Mouse (Mus musculus) kidney, embryonic 16.5 days (tissue): ENCODE data around the gene Grk5. TPM values are rescaled to one million over a fixed set of nuclear protein-coding genes. Genes with fewer than 3 reads are reported as not detected.

Experiments used
- ATAC-seq: fragments of 200-750 bp; cut with Nextera tagmentation; 2 replicates; pipeline ENCODE4 v1.8.0; 2017; ENCODE audit warnings: moderate TSS enrichment; ENCODE audit not compliant: low FRiP score, low TSS enrichment
- H3K27ac ChIP-seq: fragments of 300-500 bp; sonication (generic); 2 replicates; pipeline ENCODE4 v1.5.1; 2014; ENCODE audit warnings: low read length
- H3K27me3 ChIP-seq: fragments of 300-500 bp; sonication (generic); 2 replicates; pipeline ENCODE4 v1.6.1; 2014; ENCODE audit warnings: low read length, control low read depth, mixed read lengths; ENCODE audit not compliant: insufficient read depth
- H3K36me3 ChIP-seq: fragments of 300-500 bp; sonication (generic); 2 replicates; pipeline ENCODE4 v1.6.1; 2014; ENCODE audit warnings: low read length, control low read depth, mixed read lengths; ENCODE audit not compliant: insufficient read depth
- H3K4me1 ChIP-seq: fragments of 300-500 bp; sonication (generic); 2 replicates; pipeline ENCODE4 v1.6.1; 2014; ENCODE audit warnings: low read length, control low read depth, mixed read lengths; ENCODE audit not compliant: insufficient read depth
- H3K4me2 ChIP-seq: fragments of 300-500 bp; sonication (generic); replicated peaks from 2 replicates; pipeline ENCODE4 v1.6.1; 2014; ENCODE audit warnings: low read depth, low read length
- H3K4me3 ChIP-seq: fragments of 300-500 bp; sonication (generic); 2 replicates; pipeline ENCODE4 v1.5.1; 2014; ENCODE audit warnings: mild to moderate bottlenecking, low read length
- H3K9ac ChIP-seq: fragments of 300-500 bp; sonication (generic); replicated peaks from 2 replicates; pipeline ENCODE4 v1.6.1; 2014; ENCODE audit warnings: low read length
- H3K9me3 ChIP-seq: fragments of 300-500 bp; sonication (generic); 2 replicates; pipeline ENCODE4 v1.6.1; 2016; ENCODE audit warnings: low read length, control low read depth
- WGBS: fragments of 180-500 bp; shearing (Covaris S2); extraction: QIAGEN DNeasy Blood & Tissue Kit; methylation state at CpG from one replicate; pipeline ENCODE4 v1.1.7; 2014; 5-methylcytosine and 5-hydroxymethylcytosine counted together
- polyA plus RNA-seq: library from polyadenylated mRNA; unstranded; fragments of >200 nt; fragmentation: Nextera tagmentation; extraction: Ambion mirVana; gene quantifications from 2 replicates; pipeline ENCODE4 v1.2.1, GENCODE M21; 2015

Grk5 gene
- polyA plus RNA-seq, 1 experiment from 2014 or later, result 2.7 TPM

DNA sequence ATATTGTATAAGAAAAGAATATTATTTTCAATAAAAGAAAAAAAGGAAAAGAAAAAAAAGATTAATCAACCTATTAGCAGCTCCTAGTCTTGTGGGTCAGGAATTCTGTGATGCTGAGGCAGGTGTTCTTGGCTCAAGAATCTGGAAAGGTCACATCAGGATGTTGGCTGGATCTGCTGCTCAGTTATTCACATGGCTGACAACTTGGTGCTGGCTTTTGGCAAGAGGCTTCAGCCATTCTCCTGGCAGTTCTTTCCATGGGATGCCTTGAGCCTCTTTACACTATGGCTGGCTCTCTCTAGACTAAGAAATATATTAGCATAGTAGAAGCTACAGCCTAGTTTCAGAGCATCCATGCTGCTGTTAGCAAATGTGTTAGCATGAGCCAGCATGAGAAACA is 149.6 kb downstream of the Grk5 start:
- Histone ChIP-seq H3K4me3 (no peak overlapping the region), H3K27ac (no peak overlapping the region), H3K9me3 (no peaks in the 10 kb centered on the region), H3K36me3 (peaks cover 3% of the 10 kb centered on the region; the same call in 1 of the 2 replicates), H3K9ac (no peak overlapping the region), H3K4me2 (no peak overlapping the region), H3K27me3 (no peaks in the 10 kb centered on the region), H3K4me1 (no peaks in the 10 kb centered on the region)
- ATAC-seq, result no peak

DNA sequence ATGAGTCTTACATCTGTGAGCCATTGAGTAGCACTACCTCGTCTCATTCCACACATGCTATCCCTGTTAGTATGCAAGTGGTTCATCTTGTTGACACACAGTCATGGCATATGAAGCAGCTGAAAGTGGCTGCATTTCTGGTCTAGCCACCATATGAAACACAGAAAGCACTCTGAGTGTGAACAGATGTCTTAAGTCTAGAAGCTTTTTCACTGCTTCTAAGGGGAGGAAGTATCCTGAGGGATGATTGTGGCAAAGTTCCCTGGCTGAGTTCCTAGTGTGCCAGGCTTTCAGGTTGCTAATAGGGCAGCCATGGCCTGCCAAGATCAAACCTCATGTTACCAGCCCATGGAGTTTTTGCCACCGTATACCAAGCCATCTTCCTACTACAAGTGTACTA is 159.1 kb downstream of the Grk5 start:
- H3K27ac ChIP-seq, result no peak overlapping the region

DNA sequence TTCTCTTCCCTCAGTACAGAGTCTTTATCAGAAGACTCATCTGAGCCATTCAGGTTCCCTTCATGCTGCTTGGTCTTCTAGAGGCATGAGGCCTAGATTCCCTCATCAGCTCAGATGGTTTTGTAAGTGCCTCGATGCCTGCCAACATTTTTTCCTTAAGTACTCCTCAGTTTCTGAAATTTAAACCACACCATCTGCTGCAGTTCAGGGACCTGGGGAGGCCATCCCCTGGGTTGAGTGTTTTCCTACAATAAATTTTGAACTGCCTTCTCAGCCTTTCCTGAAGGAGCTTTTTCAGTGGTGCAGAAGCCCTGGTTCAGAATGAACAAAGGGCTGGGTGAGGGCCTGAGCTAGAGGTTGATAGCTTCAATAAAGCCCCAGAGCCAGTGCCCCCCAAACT is 159.9 kb downstream of the Grk5 start:
- Histone ChIP-seq H3K27ac (peak overlapping the region; percentile 71), H3K9me3 (peaks cover 7% of the 10 kb centered on the region), H3K4me3 (no peak overlapping the region), H3K27me3 (no peaks in the 10 kb centered on the region), H3K9ac (no peak overlapping the region), H3K4me1 (0 out of 2 replicates have a peak, but pooled peaks cover 7% of the 10 kb centered on the region), H3K36me3 (no peaks in the 10 kb centered on the region), H3K4me2 (no peak overlapping the region)
- 24% methylated on average over 1 of the region's 1 CpGs for WGBS
- ATAC-seq, result peak; percentile 35; the same call in 1 of the 2 replicates

More for the DNA sequence above, 159.1 kb downstream of the Grk5 start:
- Histone ChIP-seq H3K27me3 (no peaks in the 10 kb centered on the region), H3K9ac (no peak overlapping the region), H3K4me3 (no peak overlapping the region), H3K9me3 (peaks cover under 1% of the 10 kb centered on the region), H3K36me3 (no peaks in the 10 kb centered on the region), H3K4me1 (0 out of 2 replicates have a peak, but pooled peaks cover 7% of the 10 kb centered on the region), H3K4me2 (no peak overlapping the region)
- 88% methylated on average over 2 of the region's 2 CpGs for WGBS
- ATAC-seq, result no peak

DNA sequence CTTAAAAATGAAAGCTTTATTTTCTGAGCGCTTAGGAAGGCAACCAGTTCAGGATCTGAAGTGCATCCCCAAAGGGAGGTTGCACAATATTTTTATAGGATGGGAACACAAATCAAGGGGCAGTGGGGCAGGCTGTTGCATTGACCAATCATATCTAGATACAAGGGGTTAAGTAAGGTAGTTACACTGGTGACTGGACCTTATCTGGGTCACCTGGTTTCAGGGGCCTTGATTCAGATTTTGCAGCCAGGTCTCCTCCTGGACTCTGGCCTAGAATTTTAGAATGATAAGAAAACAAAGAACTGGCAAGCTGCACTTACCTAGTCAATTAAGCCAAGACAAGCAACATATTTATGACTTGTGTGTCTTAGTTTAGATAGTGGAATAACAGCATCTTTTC is 161.6 kb downstream of the Grk5 start:
- no peak overlapping the region for H3K9ac ChIP-seq

DNA sequence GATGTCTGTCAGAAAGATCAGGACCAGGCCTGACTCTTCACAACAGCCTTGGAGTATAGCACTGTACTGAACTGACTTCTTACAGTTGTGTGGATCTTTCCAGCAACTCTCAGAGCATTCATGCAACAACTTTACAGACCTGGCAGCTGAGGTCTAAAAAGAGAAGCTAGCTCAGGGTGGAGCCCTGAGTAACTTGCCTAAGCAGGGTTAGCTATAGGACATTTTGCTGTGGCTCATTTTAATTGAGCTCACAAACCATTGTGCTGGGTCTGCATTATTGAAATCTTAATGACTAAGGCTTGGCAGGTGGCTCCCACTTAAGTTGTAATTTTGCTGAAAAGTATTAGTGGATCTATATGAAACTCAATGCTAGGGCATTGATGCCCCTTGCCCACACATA is 162.5 kb downstream of the Grk5 start:
- Histone ChIP-seq H3K4me1 (peaks cover 12% of the 10 kb centered on the region), H3K27ac (no peak overlapping the region), H3K27me3 (no peaks in the 10 kb centered on the region), H3K9me3 (peaks cover 7% of the 10 kb centered on the region), H3K4me3 (no peak overlapping the region), H3K4me2 (no peak overlapping the region), H3K9ac (no peak overlapping the region), H3K36me3 (no peaks in the 10 kb centered on the region)
- ATAC-seq, result no peak

More for the DNA sequence above, 161.6 kb downstream of the Grk5 start:
- Histone ChIP-seq H3K9me3 (peaks cover 7% of the 10 kb centered on the region), H3K27me3 (no peaks in the 10 kb centered on the region), H3K4me3 (no peak overlapping the region), H3K27ac (no peak overlapping the region), H3K4me1 (0 out of 2 replicates have a peak, but pooled peaks cover 7% of the 10 kb centered on the region), H3K4me2 (no peak overlapping the region), H3K36me3 (no peaks in the 10 kb centered on the region)
- WGBS, result 79% methylated on average over 1 of the region's 1 CpGs
- no peak for ATAC-seq

DNA sequence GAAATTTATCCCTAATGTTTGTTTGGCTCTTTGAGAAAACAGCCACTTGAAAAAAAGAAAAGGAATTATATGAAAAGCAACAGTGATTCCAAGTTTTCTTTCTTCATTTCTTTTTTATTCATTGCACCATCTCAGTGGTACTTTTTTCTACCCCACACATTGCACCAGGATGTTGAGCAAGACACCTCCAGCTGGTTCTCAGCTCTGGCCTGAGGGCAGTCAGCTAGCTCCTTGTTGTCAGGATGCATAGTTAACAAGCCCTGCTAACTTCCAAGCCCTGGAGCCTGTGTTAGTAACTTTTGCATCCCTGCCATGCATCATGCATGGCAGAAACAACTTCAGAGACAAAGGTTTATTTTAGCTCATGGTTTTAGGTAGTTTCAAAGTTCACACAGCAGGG is 163.2 kb downstream of the Grk5 start:
- Histone ChIP-seq H3K4me2 (no peak overlapping the region), H3K9me3 (peaks cover 7% of the 10 kb centered on the region), H3K4me1 (peaks cover 19% of the 10 kb centered on the region), H3K27me3 (no peaks in the 10 kb centered on the region), H3K9ac (no peak overlapping the region), H3K36me3 (no peaks in the 10 kb centered on the region), H3K27ac (no peak overlapping the region), H3K4me3 (no peak overlapping the region)
- no peak for ATAC-seq

DNA sequence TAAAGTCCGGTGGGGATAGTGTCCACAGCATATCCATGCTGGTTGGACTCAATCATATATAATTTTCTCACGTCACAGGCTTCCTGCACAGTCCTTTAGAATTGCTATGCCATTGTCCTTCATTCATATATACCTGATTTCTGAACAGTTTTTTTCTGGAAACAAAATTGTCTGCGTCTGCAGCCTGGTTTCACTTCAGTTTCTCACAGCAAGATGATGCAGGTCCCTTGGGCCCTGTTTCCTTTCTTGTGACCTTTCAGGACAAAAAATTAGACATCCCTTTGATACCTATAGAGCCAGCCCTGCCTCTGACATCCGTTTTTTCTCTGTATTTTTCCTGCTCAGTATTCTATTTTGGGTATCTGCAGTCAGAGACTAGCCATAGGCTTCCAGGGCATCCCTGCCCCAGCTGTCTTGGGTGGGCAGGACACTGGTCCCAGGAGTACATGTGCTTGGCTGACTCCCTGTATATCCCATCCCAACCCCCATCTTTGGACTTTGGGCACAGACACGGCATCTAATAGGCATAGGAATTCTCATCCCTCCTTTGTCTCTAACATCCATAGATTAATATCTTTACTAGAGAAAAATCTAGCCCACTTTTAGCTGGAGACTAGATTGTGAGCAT is 167.3 kb downstream of the Grk5 start:
- no peak overlapping the region for H3K4me3 ChIP-seq
- no peaks in the 10 kb centered on the region for H3K36me3 ChIP-seq
- H3K4me1 ChIP-seq, result peaks cover 30% of the 10 kb centered on the region
- peak overlapping the region; percentile 54 for H3K27ac ChIP-seq
- WGBS, result 61% methylated on average over 5 of the region's 5 CpGs
- H3K9me3 ChIP-seq, result peaks cover 7% of the 10 kb centered on the region; the same call in 1 of the 2 replicates
- no peaks in the 10 kb centered on the region for H3K27me3 ChIP-seq
- H3K9ac ChIP-seq, result no peak overlapping the region
- no peak; the same call in 1 of the 2 replicates for ATAC-seq
- no peak overlapping the region for H3K4me2 ChIP-seq

DNA sequence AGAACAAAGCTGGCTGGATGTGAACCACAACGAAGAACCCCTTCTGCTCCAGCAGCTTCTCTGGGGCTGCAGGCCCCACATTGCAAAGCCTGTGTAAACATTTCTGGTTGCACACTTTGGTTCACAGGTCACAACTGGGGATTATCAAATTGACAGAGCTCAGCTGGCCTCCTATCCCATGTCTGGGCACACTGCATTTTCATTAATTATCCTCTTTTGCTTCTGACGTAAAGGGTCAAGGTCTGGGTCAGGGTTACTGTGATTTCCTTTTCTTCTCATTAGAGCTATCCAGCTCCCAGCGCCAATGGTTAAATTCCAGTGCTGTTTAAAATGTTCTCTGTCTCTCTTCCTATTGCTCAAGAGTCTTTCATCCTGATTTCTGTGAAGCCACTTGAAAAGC is 168.0 kb downstream of the Grk5 start:
- no peaks in the 10 kb centered on the region for H3K36me3 ChIP-seq
- WGBS, result 13% methylated on average over 3 of the region's 3 CpGs
- peak; percentile 91 for ATAC-seq
- H3K27ac ChIP-seq, result peak overlapping the region; percentile 54
- no peak overlapping the region for H3K4me3 ChIP-seq
- H3K4me1 ChIP-seq, result peaks cover 31% of the 10 kb centered on the region
- H3K9me3 ChIP-seq, result peaks cover 7% of the 10 kb centered on the region; the same call in 1 of the 2 replicates
- H3K4me2 ChIP-seq, result no peak overlapping the region
- H3K27me3 ChIP-seq, result no peaks in the 10 kb centered on the region
- H3K9ac ChIP-seq, result no peak overlapping the region

DNA sequence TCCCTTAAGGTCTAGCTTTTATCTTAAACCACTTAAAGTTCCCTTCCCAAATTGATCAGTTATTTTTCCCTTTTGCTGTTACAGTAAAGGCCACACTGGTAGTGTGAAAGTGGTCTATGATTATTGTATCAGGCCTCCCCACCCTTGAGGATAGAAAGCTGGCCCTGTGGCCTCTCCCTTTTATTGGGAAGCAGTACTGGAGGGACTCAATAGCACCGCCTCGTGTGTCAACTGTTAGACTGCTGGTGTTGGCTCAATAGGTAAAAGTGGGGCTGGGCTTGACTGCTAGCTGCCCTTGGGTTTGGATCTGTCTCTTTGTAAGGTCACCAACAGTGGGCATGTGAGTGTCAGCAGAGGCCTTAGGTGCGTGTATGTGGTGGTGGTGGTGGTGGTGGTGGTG is 174.8 kb downstream of the Grk5 start:
- Histone ChIP-seq H3K9ac (no peak overlapping the region), H3K27me3 (no peaks in the 10 kb centered on the region), H3K4me1 (peaks cover 14% of the 10 kb centered on the region; the same call in 1 of the 2 replicates), H3K4me2 (no peak overlapping the region), H3K27ac (no peak overlapping the region), H3K36me3 (no peaks in the 10 kb centered on the region), H3K9me3 (no peaks in the 10 kb centered on the region), H3K4me3 (no peak overlapping the region)
- 81% methylated on average over 3 of the region's 3 CpGs for WGBS
- no peak for ATAC-seq

DNA sequence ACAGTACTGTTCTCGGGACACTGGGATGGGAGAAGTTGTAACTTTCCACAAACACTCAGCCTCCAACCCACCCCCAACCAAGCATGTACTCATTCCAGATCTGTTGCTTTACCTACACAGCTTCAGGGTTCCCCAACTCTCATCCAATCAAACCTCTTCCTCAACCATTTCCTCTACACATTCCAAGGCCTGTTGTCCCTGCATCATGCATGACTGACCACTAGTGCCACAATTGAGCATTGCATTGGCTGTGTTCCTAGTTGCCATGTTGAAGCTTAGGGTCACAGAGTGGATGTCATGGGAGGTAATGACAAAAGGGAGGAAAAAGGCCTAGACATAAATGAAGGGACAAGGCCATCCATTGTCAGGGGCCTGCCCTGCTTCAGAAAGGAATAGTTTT is 175.5 kb downstream of the Grk5 start:
- Histone ChIP-seq H3K27me3 (no peaks in the 10 kb centered on the region), H3K9me3 (no peaks in the 10 kb centered on the region), H3K4me3 (no peak overlapping the region), H3K4me1 (peaks cover 14% of the 10 kb centered on the region; the same call in 1 of the 2 replicates), H3K4me2 (no peak overlapping the region), H3K27ac (no peak overlapping the region), H3K36me3 (no peaks in the 10 kb centered on the region), H3K9ac (no peak overlapping the region)
- 100% methylated on average over 1 of the region's 1 CpGs for WGBS
- ATAC-seq, result no peak
